Mouse (Mus musculus) ES-E14 (cell line): Measurements from ENCODE around the gene Ptf1a. TPM values are rescaled to one million over a fixed set of nuclear protein-coding genes. Genes with fewer than 3 reads are reported as not detected.

Experiments used
- DNase-seq: peaks from one replicate; pipeline ENCODE4 v3.0.0-alpha.2; 2013; ENCODE audit warnings: low read depth, low spot score
- H3K27ac ChIP-seq: 2 replicates; pipeline ENCODE4 v1.5.1; 2012; ENCODE audit warnings: low read depth, mild to moderate bottlenecking, low read length, moderate library complexity, mixed read lengths; ENCODE audit not compliant: poor library complexity, insufficient read depth, severe bottlenecking
- H3K36me3 ChIP-seq: 2 replicates; pipeline ENCODE4 v1.6.1; 2012; ENCODE audit warnings: mild to moderate bottlenecking, low read length, moderate library complexity, mixed read lengths; ENCODE audit not compliant: control insufficient read depth, poor library complexity, insufficient read depth, severe bottlenecking
- H3K4me1 ChIP-seq, 2 experiments: fragments of 150-350 bp in 1 of 2; sonication (generic) in 1 of 2; 2 replicates each; pipeline ENCODE4 v1.6.1; 2012; ENCODE audit warnings: low read length in 2 of 2, mild to moderate bottlenecking in 1 of 2, mixed read lengths in 1 of 2; ENCODE audit not compliant: control insufficient read depth in 2 of 2, insufficient read depth in 2 of 2, poor library complexity in 1 of 2
- H3K4me3 ChIP-seq, 2 experiments: fragments of 150-350 bp in 1 of 2; sonication (generic) in 1 of 2; 2 replicates each; pipeline ENCODE4 v1.5.1; 2012; ENCODE audit warnings: low read length in 2 of 2, low read depth in 1 of 2, mild to moderate bottlenecking in 1 of 2, mixed read lengths in 1 of 2; ENCODE audit not compliant: insufficient read depth in 1 of 2, poor library complexity in 1 of 2, severe bottlenecking in 1 of 2
- H3K9ac ChIP-seq: 2 replicates; pipeline ENCODE4 v1.6.1; 2012; ENCODE audit warnings: low read depth, mild to moderate bottlenecking, low read length, mixed read lengths; ENCODE audit not compliant: poor library complexity, insufficient read depth, severe bottlenecking
- H3K9me3 ChIP-seq: fragments of 150-350 bp; sonication (generic); 2 replicates; pipeline ENCODE4 v1.6.1; 2012; ENCODE audit warnings: low read depth, mild to moderate bottlenecking, low read length; ENCODE audit not compliant: control insufficient read depth, insufficient read depth
- CHD2 ChIP-seq: IDR thresholded peaks from 2 replicates; pipeline ENCODE4 v1.6.1; 2014; ENCODE audit warnings: mild to moderate bottlenecking, low read depth, low read length, inconsistent platforms
- HCFC1 ChIP-seq: IDR thresholded peaks from 2 replicates; pipeline ENCODE4 v1.6.1; 2012; ENCODE audit warnings: low read length, inconsistent platforms, borderline replicate concordance; ENCODE audit not compliant: insufficient read depth
- MAFK ChIP-seq: IDR thresholded peaks from 2 replicates; pipeline ENCODE4 v1.6.1; 2014; ENCODE audit warnings: mild to moderate bottlenecking, low read depth, low read length, inconsistent platforms; ENCODE audit not compliant: insufficient read depth
- ZC3H11A ChIP-seq: IDR thresholded peaks from 2 replicates; pipeline ENCODE4 v1.6.1; 2012; ENCODE audit warnings: low read depth, mild to moderate bottlenecking, inconsistent platforms, low read length, borderline replicate concordance
- ZNF384 ChIP-seq: IDR thresholded peaks from 2 replicates; pipeline ENCODE4 v1.6.1; 2012; ENCODE audit warnings: low read depth, low read length, inconsistent platforms
- in situ Hi-C, 2 experiments: fragments of 600-800 bp; cut with MboI; formaldehyde crosslinking; loops; one replicate each; pipeline ENCODE4 v1.15.1; 2025; ENCODE audit warnings: low sequenced_read_pairs in 2 of 2, inconsistent platforms in 1 of 2; ENCODE audit not compliant: unreplicated experiment in 2 of 2
- total RNA-seq: library from RNA; depleted of rRNA; stranded (reverse); fragments of 300-350 nt; gene quantifications from 2 replicates; pipeline ENCODE4 v1.2.3, GENCODE M21; 2012

Gene Ptf1a
- total RNA-seq, 1 experiment, result not detected

GRCm38 (mm10) chr2:19431614-19432323, 13.7 kb upstream of the Ptf1a start:
- Histone ChIP-seq H3K9me3 (no peaks in the 10 kb centered on the region), H3K4me1 (peaks cover 0 to 5% of the 10 kb centered on the region in 2 experiments; a peak in 1 of 4 replicates), H3K36me3 (peaks cover 3% of the 10 kb centered on the region; the same call in 1 of the 2 replicates), H3K27ac (no peak overlapping the region), H3K9ac (no peak overlapping the region; the same call in 1 of the 2 replicates), H3K4me3 (peak overlapping the region; percentile 50 to 54)
- in situ Hi-C loops, result loop anchor here (25.0 kb wide), 2 partner anchors 481 to 1394 kb away; partner anchors contain the start of genes A930004D18Rik (in 1 of the 2), Etl4 (in 1 of the 2) and Skida1 (in 1 of the 2)
- TF ChIP-seq HCFC1 (no peak), MAFK (no peak), ZC3H11A (no peak), ZNF384 (no peak), CHD2 (no peak)
- DNase-seq, result no peak

DNA sequence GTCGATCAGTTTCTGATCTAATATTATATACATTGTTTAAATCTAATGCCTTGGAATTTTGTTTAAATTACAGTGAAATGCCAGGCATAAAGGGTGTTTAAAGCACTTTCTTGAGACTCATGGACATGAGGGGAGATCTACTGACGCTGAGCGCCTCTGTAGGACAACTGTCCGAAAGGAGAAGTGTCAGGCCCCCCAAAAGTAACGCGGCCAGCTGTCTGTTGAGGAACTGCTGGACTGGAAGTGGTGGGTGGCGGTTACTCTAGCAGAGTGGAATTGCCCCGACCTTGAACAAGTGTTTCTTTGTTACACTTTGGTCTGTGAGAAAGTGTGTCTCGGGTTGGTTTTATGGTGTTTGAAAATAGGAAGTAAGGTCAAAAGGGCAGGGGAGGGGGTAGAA, 1.1 kb upstream of the Ptf1a start:
- no peak for DNase-seq
- in situ Hi-C loops, result loop anchor here (10.0 to 25.0 kb wide), 3 partner anchors 468 to 1407 kb away; partner anchors contain the start of genes A930004D18Rik (in 1 of the 2), Etl4 (in 1 of the 2), Skida1 (in 1 of the 2) and Spag6 (in 1 of the 2)
- Histone ChIP-seq H3K36me3 (no peaks in the 10 kb centered on the region), H3K9ac (no peak overlapping the region), H3K4me3 (no peak overlapping the region), H3K4me1 (no peaks in the 10 kb centered on the region; a peak in 1 of 4 replicates), H3K9me3 (no peaks in the 10 kb centered on the region), H3K27ac (no peak overlapping the region)
- TF ChIP-seq ZNF384, result no peak
- no peak for TF ChIP-seq MAFK
- TF ChIP-seq HCFC1, result no peak
- TF ChIP-seq CHD2, result no peak
- no peak for TF ChIP-seq ZC3H11A

- no peak for TF ChIP-seq MAFK
- no peak for TF ChIP-seq CHD2
- no peak for TF ChIP-seq ZC3H11A
- TF ChIP-seq ZNF384, result no peak
- TF ChIP-seq HCFC1, result no peak
- H3K9me3 ChIP-seq, result no peaks in the 10 kb centered on the region
- peak overlapping the region; percentile 55 to 61 for H3K4me3 ChIP-seq
- in situ Hi-C loops, result loop anchor here (10.0 to 25.0 kb wide), 3 partner anchors 466 to 1409 kb away; partner anchors contain the start of genes A930004D18Rik (in 1 of the 2), Etl4 (in 1 of the 2), Skida1 (in 1 of the 2) and Spag6 (in 1 of the 2)
- H3K36me3 ChIP-seq, result no peaks in the 10 kb centered on the region
- no peak overlapping the region for H3K27ac ChIP-seq
- H3K9ac ChIP-seq, result peak overlapping the region; percentile 38; the same call in 1 of the 2 replicates
- DNase-seq, result no peak
- no peaks in the 10 kb centered on the region; a peak in 1 of 4 replicates for H3K4me1 ChIP-seq
These were observed 523 bp downstream of the Ptf1a start for GRCm38 (mm10) chr2:19445871-19446501.

GRCm38 (mm10) chr2:19446746-19447145, 1.3 kb downstream of the Ptf1a start:
- no peak for DNase-seq
- no peak overlapping the region for H3K27ac ChIP-seq
- H3K9ac ChIP-seq, result no peak overlapping the region
- TF ChIP-seq HCFC1 (no peak), ZNF384 (no peak), CHD2 (no peak), ZC3H11A (no peak), MAFK (no peak)
- H3K4me1 ChIP-seq, result no peaks in the 10 kb centered on the region; a peak in 1 of 4 replicates
- H3K4me3 ChIP-seq, result no peak overlapping the region
- H3K9me3 ChIP-seq, result no peaks in the 10 kb centered on the region
- H3K36me3 ChIP-seq, result no peaks in the 10 kb centered on the region
- in situ Hi-C loops, result loop anchor here (10.0 to 25.0 kb wide), 3 partner anchors 466 to 1409 kb away; partner anchors contain the start of genes A930004D18Rik (in 1 of the 2), Etl4 (in 1 of the 2), Skida1 (in 1 of the 2) and Spag6 (in 1 of the 2)
